Mouse (Mus musculus) kidney, postnatal 25 days (tissue): Measurements from ENCODE around the gene Ttc9b.
A peak's percentile ranks its signal among the peaks of the same experiment; 100 is the strongest.

Experiments
- DNase-seq, 2 experiments: peaks; one replicate each; pipeline ENCODE4 v3.0.0; 2021; ENCODE audit warnings: mixed read lengths in 2 of 2

Gene Ttc9b

DNA sequence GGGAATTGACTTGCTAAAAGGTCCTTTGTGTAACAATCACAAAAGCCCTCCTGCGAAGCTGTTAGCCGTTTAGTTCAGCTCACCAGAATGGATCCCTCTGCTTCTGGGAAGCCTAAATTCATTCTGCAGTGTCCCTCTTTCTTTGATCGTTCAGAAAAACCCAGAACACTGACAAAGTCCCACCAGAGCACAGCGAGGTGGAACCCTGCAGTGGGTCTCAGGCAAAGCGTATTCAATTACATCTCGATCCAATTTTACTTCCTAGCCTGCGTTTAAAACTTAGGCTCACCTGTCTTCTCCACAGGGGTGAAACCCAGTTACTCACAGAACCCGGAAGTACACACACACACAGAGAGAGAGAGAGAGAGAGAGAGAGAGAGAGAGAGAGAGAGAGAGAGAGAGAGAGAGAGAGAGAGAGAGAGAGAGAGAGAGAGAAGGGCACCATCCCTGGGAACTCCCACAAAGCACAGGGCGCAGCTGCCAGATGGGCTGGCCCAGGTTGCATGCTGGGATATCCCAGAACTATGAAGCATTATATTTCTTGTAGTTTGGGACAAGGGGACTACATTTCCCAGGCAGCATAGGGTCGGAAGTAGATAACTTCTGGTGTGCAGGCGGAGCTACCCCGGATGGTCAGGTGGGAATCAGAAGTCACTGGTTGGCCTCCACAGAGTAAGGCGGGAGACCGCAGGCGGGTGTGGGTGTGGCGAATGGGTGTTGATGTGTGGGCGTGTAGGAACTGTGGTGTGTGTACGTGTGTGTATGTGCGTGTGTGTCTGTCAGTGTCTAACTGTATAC lies 35.3 kb downstream of the Ttc9b start, which contains the start of gene Zfp607b:
Gene Zfp607b, plus strand, starts transcription at position 526 of the 798 bp plus-strand sequence.
- peak; percentile 91 to 96 for DNase-seq

DNA sequence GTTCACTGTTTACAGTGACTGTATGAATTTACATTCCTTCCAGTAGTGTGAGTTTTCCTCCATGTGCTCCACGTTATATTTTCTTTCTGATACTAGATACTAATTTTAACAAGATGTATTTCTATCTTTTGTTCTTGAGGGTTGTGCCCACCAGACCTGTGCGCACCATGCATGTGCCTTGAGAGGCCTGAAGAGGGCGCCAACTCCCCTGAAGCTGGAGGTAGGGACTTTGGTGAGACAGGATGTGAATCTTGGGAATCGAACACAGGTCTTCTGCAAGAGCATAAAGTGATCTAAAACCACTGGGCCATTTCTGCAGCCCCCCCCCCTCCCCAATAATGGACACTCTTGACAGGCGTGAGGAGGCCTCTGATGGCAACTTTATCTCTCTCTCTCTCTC lies 37.4 kb downstream of the Ttc9b start:
- peak; percentile 26 to 45 for DNase-seq

DNA sequence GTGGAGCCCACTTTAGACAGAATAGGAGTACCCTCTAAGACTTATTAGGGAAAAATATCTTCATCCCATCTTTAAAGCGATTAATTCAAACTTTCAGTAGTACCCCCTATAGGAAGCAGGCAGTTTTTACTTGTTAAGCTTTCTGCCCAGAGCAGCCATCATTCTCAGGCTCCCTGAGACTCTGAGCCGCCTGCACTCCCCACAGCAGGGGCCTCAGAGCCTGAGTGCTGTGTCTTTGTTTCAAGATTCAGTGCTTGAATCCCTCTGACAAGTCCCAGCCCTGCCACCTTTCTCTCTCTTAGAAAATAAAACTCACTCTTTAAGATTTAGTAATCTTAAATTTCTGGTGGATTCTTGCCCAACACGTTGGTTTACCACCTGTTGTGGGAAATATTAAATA lies 43.0 kb downstream of the Ttc9b start:
- DNase-seq = no peak
